Mouse (Mus musculus) heart, adult 2 months (tissue): ENCODE results near the gene Gjb3.

Source experiments
- CTCF ChIP-seq: fragments of 200-600 bp; IDR thresholded peaks from 2 replicates; pipeline ENCODE4 v1.8.1; 2022; ENCODE audit warnings: antibody characterized with exemption, mild to moderate bottlenecking, moderate library complexity
- EP300 ChIP-seq: fragments of 200-500 bp; IDR thresholded peaks from 2 replicates; pipeline ENCODE4 v1.6.1; 2011; ENCODE audit warnings: low read depth, low read length, control low read depth; ENCODE audit not compliant: insufficient read depth
- POLR2A ChIP-seq: fragments of 200-500 bp; IDR thresholded peaks from 2 replicates; pipeline ENCODE4 v1.6.1; 2011; ENCODE audit warnings: mild to moderate bottlenecking, low read depth, low read length, control low read depth; ENCODE audit not compliant: insufficient read depth

DNA sequence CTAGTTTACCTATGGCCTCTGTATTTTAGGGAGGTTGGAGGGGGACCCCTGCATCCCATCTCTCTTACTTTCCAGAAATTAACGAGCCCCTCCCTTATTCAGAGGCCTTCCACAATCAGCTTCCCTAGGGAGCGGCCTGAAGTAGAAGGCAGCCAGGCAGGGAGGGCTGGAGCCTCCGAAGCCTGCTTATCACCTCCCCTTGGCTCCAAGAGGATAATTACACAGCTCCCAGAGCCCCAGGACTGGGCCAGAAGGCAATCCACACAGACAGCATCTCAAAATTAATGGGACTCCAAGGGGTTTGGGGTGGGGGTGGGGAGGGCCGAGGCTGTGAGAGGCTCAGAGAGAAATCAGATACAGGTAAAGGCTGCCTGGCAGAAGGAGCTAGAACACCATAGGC is 35.2 kb upstream of the Gjb3 start:
- no peak for TF ChIP-seq CTCF
- no peak for TF ChIP-seq POLR2A
- no peak for TF ChIP-seq EP300
